Mouse (Mus musculus) MEL (cell line): ENCODE results near the gene Glo1. TPM values are rescaled to one million over a fixed set of nuclear protein-coding genes. Genes with fewer than 3 reads are reported as not detected.

Experiments
- DNase-seq: peaks from one replicate; pipeline ENCODE4 v3.0.0; 2011; ENCODE audit warnings: low read depth, low spot score
- H3K27ac ChIP-seq: 2 replicates; pipeline ENCODE4 v1.5.1; 2012; ENCODE audit warnings: low read depth, mild to moderate bottlenecking, control low read depth, low read length, moderate library complexity; ENCODE audit not compliant: control insufficient read depth
- H3K27me3 ChIP-seq, 2 experiments: fragments of 150-350 bp in 1 of 2; sonication (generic) in 1 of 2; 2 replicates each; pipeline ENCODE4 v1.6.1; 2012; ENCODE audit warnings: low read length in 2 of 2, mild to moderate bottlenecking in 2 of 2, improper control_type of control experiment in 1 of 2, moderate library complexity in 1 of 2; ENCODE audit not compliant: insufficient read depth in 2 of 2, control insufficient read depth in 1 of 2
- H3K36me3 ChIP-seq, 2 experiments: 2 replicates each; pipeline ENCODE4 v1.6.1; 2012 to 2014; ENCODE audit warnings: low read length in 2 of 2, improper control_type of control experiment in 1 of 2, inconsistent platforms in 1 of 2, mild to moderate bottlenecking in 1 of 2; ENCODE audit not compliant: insufficient read depth in 2 of 2, control insufficient read depth in 1 of 2
- H3K4me1 ChIP-seq, 2 experiments: fragments of 150-350 bp in 1 of 2; sonication (generic) in 1 of 2; 2 replicates each; pipeline ENCODE4 v1.6.1; 2012; ENCODE audit warnings: low read length in 2 of 2, improper control_type of control experiment in 1 of 2, mild to moderate bottlenecking in 1 of 2; ENCODE audit not compliant: insufficient read depth in 2 of 2, control insufficient read depth in 1 of 2
- H3K4me3 ChIP-seq, 2 experiments: fragments of 150-350 bp in 1 of 2; sonication (generic) in 1 of 2; 2 replicates each; pipeline ENCODE4 v1.5.1; 2012; ENCODE audit warnings: low read depth in 2 of 2, low read length in 2 of 2, mild to moderate bottlenecking in 2 of 2, moderate library complexity in 2 of 2, control low read depth in 1 of 2, improper control_type of control experiment in 1 of 2; ENCODE audit not compliant: control insufficient read depth in 1 of 2, insufficient read depth in 1 of 2
- H3K79me2 ChIP-seq: 2 replicates; pipeline ENCODE4 v1.6.1; 2012; ENCODE audit warnings: mild to moderate bottlenecking, low read length, moderate library complexity; ENCODE audit not compliant: control insufficient read depth, poor library complexity, insufficient read depth
- H3K9ac ChIP-seq: 2 replicates; pipeline ENCODE4 v1.6.1; 2012; ENCODE audit warnings: low read depth, mild to moderate bottlenecking, control low read depth, low read length, moderate library complexity; ENCODE audit not compliant: control insufficient read depth, poor library complexity, severe bottlenecking
- H3K9me3 ChIP-seq: fragments of 150-350 bp; sonication (generic); replicated peaks from 2 replicates; pipeline ENCODE4 v1.6.1; 2012; ENCODE audit warnings: mild to moderate bottlenecking, low read length, improper control_type of control experiment, moderate library complexity; ENCODE audit not compliant: insufficient read depth
- CHD1 ChIP-seq: IDR thresholded peaks from 2 replicates; pipeline ENCODE4 v1.6.1; 2012; ENCODE audit warnings: low read depth, mild to moderate bottlenecking, inconsistent platforms, low read length, improper control_type of control experiment
- CHD2 ChIP-seq: IDR thresholded peaks from 2 replicates; pipeline ENCODE4 v1.6.1; 2011; ENCODE audit warnings: low read length, improper control_type of control experiment
- ETS1 ChIP-seq: IDR thresholded peaks from 2 replicates; pipeline ENCODE4 v1.6.1; 2012; ENCODE audit warnings: low read depth, mild to moderate bottlenecking, inconsistent platforms, low read length, improper control_type of control experiment, moderate library complexity
- GABPA ChIP-seq: IDR thresholded peaks from 2 replicates; pipeline ENCODE4 v1.6.1; 2012; ENCODE audit warnings: low read depth, mild to moderate bottlenecking, inconsistent platforms, low read length, improper control_type of control experiment, moderate library complexity
- GATA1 ChIP-seq: IDR thresholded peaks from 2 replicates; pipeline ENCODE4 v1.6.1; 2011; ENCODE audit warnings: low read depth, low read length, improper control_type of control experiment
- JUND ChIP-seq: IDR thresholded peaks from 2 replicates; pipeline ENCODE4 v1.6.1; 2011; ENCODE audit warnings: low read depth, mild to moderate bottlenecking, improper control_type of control experiment, low read length
- KAT2A ChIP-seq: conservative IDR thresholded peaks from 2 replicates; pipeline ENCODE4 v1.6.1; 2012; ENCODE audit warnings: low read depth, low read length, improper control_type of control experiment, inconsistent platforms
- MAX ChIP-seq: IDR thresholded peaks from 2 replicates; pipeline ENCODE4 v1.6.1; 2011; ENCODE audit warnings: low read length, improper control_type of control experiment
- MYC ChIP-seq: IDR thresholded peaks from 2 replicates; pipeline ENCODE4 v1.6.1; 2011; ENCODE audit warnings: low read depth, mild to moderate bottlenecking, low read length, improper control_type of control experiment, moderate library complexity
- NELFE ChIP-seq: IDR thresholded peaks from 2 replicates; pipeline ENCODE4 v1.6.1; 2011; ENCODE audit warnings: low read depth, low read length, improper control_type of control experiment
- POLR2AphosphoS2 ChIP-seq: IDR thresholded peaks from 2 replicates; pipeline ENCODE4 v1.6.1; 2011; ENCODE audit warnings: low read length, improper control_type of control experiment
- RCOR1 ChIP-seq: IDR thresholded peaks from 2 replicates; pipeline ENCODE4 v1.6.1; 2012; ENCODE audit warnings: low read depth, mild to moderate bottlenecking, inconsistent platforms, low read length, improper control_type of control experiment
- TCF12 ChIP-seq: IDR thresholded peaks from 2 replicates; pipeline ENCODE4 v1.6.1; 2014; ENCODE audit warnings: low read depth, mild to moderate bottlenecking, inconsistent platforms, low read length, improper control_type of control experiment, moderate library complexity
- UBTF ChIP-seq: IDR thresholded peaks from 2 replicates; pipeline ENCODE4 v1.6.1; 2012; ENCODE audit warnings: low read depth, mild to moderate bottlenecking, inconsistent platforms, low read length, improper control_type of control experiment, moderate library complexity, borderline replicate concordance; ENCODE audit not compliant: insufficient read depth
- USF1 ChIP-seq: IDR thresholded peaks from 2 replicates; pipeline ENCODE4 v1.6.1; 2014; ENCODE audit warnings: low read depth, mild to moderate bottlenecking, inconsistent platforms, low read length, improper control_type of control experiment, moderate library complexity
- USF2 ChIP-seq, 2 experiments: IDR thresholded peaks; 2 replicates each; pipeline ENCODE4 v1.6.1; 2011 to 2012; ENCODE audit warnings: improper control_type of control experiment in 2 of 2, low read length in 2 of 2, borderline replicate concordance in 1 of 2, inconsistent platforms in 1 of 2, low read depth in 1 of 2, mild to moderate bottlenecking in 1 of 2; ENCODE audit not compliant: insufficient read depth in 1 of 2
- ZKSCAN1 ChIP-seq: IDR thresholded peaks from 2 replicates; pipeline ENCODE4 v1.6.1; 2012; ENCODE audit warnings: low read depth, mild to moderate bottlenecking, inconsistent platforms, low read length, improper control_type of control experiment, moderate library complexity
- ZMIZ1 ChIP-seq: IDR thresholded peaks from 2 replicates; pipeline ENCODE4 v1.6.1; 2012; ENCODE audit warnings: low read depth, mild to moderate bottlenecking, inconsistent platforms, low read length, improper control_type of control experiment, moderate library complexity
- ZNF384 ChIP-seq: IDR thresholded peaks from 2 replicates; pipeline ENCODE4 v1.6.1; 2012; ENCODE audit warnings: low read depth, mild to moderate bottlenecking, inconsistent platforms, low read length, improper control_type of control experiment
- polyA plus RNA-seq, 2 experiments: library from polyadenylated mRNA; stranded (reverse) in 1 of 2; unstranded in 1 of 2; fragments of >175 nt in 1 of 2; fragments of >200 nt in 1 of 2; gene quantifications; 2 replicates each; pipeline versions ENCODE4 v1.2.1 to v1.2.4; 2012; ENCODE audit warnings: low replicate concordance in 2 of 2, low read depth in 1 of 2; ENCODE audit not compliant: insufficient read length in 2 of 2, insufficient read depth in 1 of 2, missing spikeins in 1 of 2
- total RNA-seq: library from RNA; depleted of rRNA; stranded (reverse); fragments of 300-350 nt; gene quantifications from 2 replicates; pipeline ENCODE4 v1.2.3, GENCODE M21; 2012

Gene Glo1
- total and polyA plus RNA-seq, 3 experiments = 58.5 to 288 (median 260) TPM

- H3K4me1 ChIP-seq = peaks cover 14 to 22% of the 10 kb centered on the region in 2 experiments
- no peak overlapping the region for H3K4me3 ChIP-seq
- peaks cover 44% of the 10 kb centered on the region for H3K79me2 ChIP-seq
- H3K9ac ChIP-seq = no peak overlapping the region
- TF ChIP-seq JUND = no peak
- TF ChIP-seq RCOR1 = no peak
- no peak for TF ChIP-seq MYC
- TF ChIP-seq ZNF384 = no peak
- no peak for TF ChIP-seq ZMIZ1
- DNase-seq = no peak
- H3K9me3 ChIP-seq = no peaks in the 10 kb centered on the region
- peaks cover 28 to 29% of the 10 kb centered on the region in 2 experiments for H3K36me3 ChIP-seq
- no peaks in the 10 kb centered on the region for H3K27me3 ChIP-seq
- no peak overlapping the region for H3K27ac ChIP-seq
Measured at GRCm38 (mm10) chr17:30606206-30606605, 20.5 kb downstream of the Glo1 start.

- no peak overlapping the region for H3K9ac ChIP-seq
- TF ChIP-seq NELFE (no peak), GATA1 (no peak), ZNF384 (no peak), UBTF (no peak), RCOR1 (no peak), CHD2 (no peak), TCF12 (no peak), KAT2A (no peak), CHD1 (no peak), USF2 (IDR thresholded peaks at IDR 0.05; ENCODE audit: borderline replicate concordance in 1 of 2, insufficient read depth in 1 of 2, low read depth in 1 of 2, low read length in 2 of 2) (no peak), POLR2AphosphoS2 (no peak), USF1 (no peak), MAX (no peak), ZKSCAN1 (no peak), ETS1 (no peak), GABPA (no peak)
- TF ChIP-seq, all 39 proteins: peak for 0
- H3K27me3 ChIP-seq = no peaks in the 10 kb centered on the region
- no peak overlapping the region for H3K27ac ChIP-seq
- peaks cover 37% of the 10 kb centered on the region for H3K79me2 ChIP-seq
- no peaks in the 10 kb centered on the region for H3K9me3 ChIP-seq
- H3K4me1 ChIP-seq = peaks cover 5 to 12% of the 10 kb centered on the region in 2 experiments
- H3K36me3 ChIP-seq = peaks cover 17 to 37% of the 10 kb centered on the region in 2 experiments
- no peak for DNase-seq
- H3K4me3 ChIP-seq = no peak overlapping the region
Measured at GRCm38 (mm10) chr17:30605001-30605400, 21.7 kb downstream of the Glo1 start.
